Mouse (Mus musculus) midbrain, embryonic 14.5 days (tissue): ENCODE measurements around the gene Spata2. TPM values are rescaled to one million over a fixed set of nuclear protein-coding genes. Genes with fewer than 3 reads are reported as not detected.
A peak's percentile ranks its signal among the peaks of the same experiment; 100 is the strongest.

ENCODE experiments used
- ATAC-seq: fragments of 200-750 bp; cut with Nextera tagmentation; 2 replicates; pipeline ENCODE4 v1.8.0; 2017; ENCODE audit warnings: moderate number of reproducible peaks, moderate library complexity; ENCODE audit not compliant: low FRiP score, low TSS enrichment
- DNase-seq: peaks from one replicate; pipeline ENCODE4 v3.0.0-alpha.2; 2015
- H3K27ac ChIP-seq: fragments of 300-500 bp; sonication (generic); replicated peaks from 2 replicates; pipeline ENCODE4 v1.5.1; 2014; ENCODE audit warnings: mild to moderate bottlenecking, low read depth, low read length, moderate library complexity
- H3K27me3 ChIP-seq: fragments of 300-500 bp; sonication (generic); 2 replicates; pipeline ENCODE4 v1.6.1; 2014; ENCODE audit warnings: low read length, control low read depth, mixed read lengths; ENCODE audit not compliant: control insufficient read depth, insufficient read depth
- H3K36me3 ChIP-seq: fragments of 300-500 bp; sonication (generic); 2 replicates; pipeline ENCODE4 v1.6.1; 2014; ENCODE audit warnings: low read length, control low read depth; ENCODE audit not compliant: control insufficient read depth, insufficient read depth
- H3K4me1 ChIP-seq: fragments of 300-500 bp; sonication (generic); 2 replicates; pipeline ENCODE4 v1.6.1; 2014; ENCODE audit warnings: mild to moderate bottlenecking, antibody characterized with exemption, low read length, control low read depth; ENCODE audit not compliant: control insufficient read depth, insufficient read depth
- H3K4me2 ChIP-seq: fragments of 300-500 bp; sonication (generic); 2 replicates; pipeline ENCODE4 v1.6.1; 2014; ENCODE audit warnings: mild to moderate bottlenecking, low read length, moderate library complexity
- H3K4me3 ChIP-seq: fragments of 300-500 bp; sonication (generic); replicated peaks from 2 replicates; pipeline ENCODE4 v1.5.1; 2014; ENCODE audit warnings: low read depth, low read length
- H3K9ac ChIP-seq: fragments of 300-500 bp; sonication (generic); replicated peaks from 2 replicates; pipeline ENCODE4 v1.6.1; 2014; ENCODE audit warnings: mild to moderate bottlenecking, low read length, moderate library complexity
- H3K9me3 ChIP-seq: fragments of 300-500 bp; sonication (generic); 2 replicates; pipeline ENCODE4 v1.6.1; 2016; ENCODE audit warnings: low read length, control low read depth, mixed read lengths; ENCODE audit not compliant: control insufficient read depth
- WGBS: fragments of 180-500 bp; shearing (Covaris S2); extraction: QIAGEN DNeasy Blood & Tissue Kit; methylation state at CpG from one replicate; pipeline ENCODE4 v1.1.7; 2014; 5-methylcytosine and 5-hydroxymethylcytosine counted together
- polyA plus RNA-seq: library from polyadenylated mRNA; unstranded; fragments of >200 nt; fragmentation: Nextera tagmentation; extraction: Ambion mirVana; gene quantifications from 2 replicates; pipeline ENCODE4 v1.2.1, GENCODE M21; 2014

The Spata2 gene
- polyA plus RNA-seq, 1 experiment from 2014 or later: 29.9 TPM

GRCm38 (mm10) chr2:167467214-167467613 lies 25.5 kb downstream of the Spata2 start:
- Histone ChIP-seq H3K27me3 (no peaks in the 10 kb centered on the region), H3K27ac (no peak overlapping the region), H3K9me3 (no peaks in the 10 kb centered on the region), H3K4me2 (no peak overlapping the region), H3K4me1 (no peaks in the 10 kb centered on the region), H3K36me3 (peaks cover 67% of the 10 kb centered on the region), H3K9ac (no peak overlapping the region), H3K4me3 (no peak overlapping the region)
- no peak for ATAC-seq
- 86% methylated on average over 5 of the region's 5 CpGs for WGBS
- DNase-seq: no peak

- H3K36me3 ChIP-seq: peaks cover 54% of the 10 kb centered on the region
- H3K9ac ChIP-seq: no peak overlapping the region
- H3K27ac ChIP-seq: no peak overlapping the region
- no peak overlapping the region for H3K4me3 ChIP-seq
- no peaks in the 10 kb centered on the region for H3K4me1 ChIP-seq
- H3K4me2 ChIP-seq: no peak overlapping the region
- H3K27me3 ChIP-seq: no peaks in the 10 kb centered on the region
- WGBS: 97% methylated on average over 3 of the region's 3 CpGs
- no peak for ATAC-seq
- no peaks in the 10 kb centered on the region for H3K9me3 ChIP-seq
- DNase-seq: no peak
Observed at GRCm38 (mm10) chr2:167465951-167466350, 26.7 kb downstream of the Spata2 start.

GRCm38 (mm10) chr2:167463802-167464201 lies 28.9 kb downstream of the Spata2 start:
- Histone ChIP-seq H3K27ac (no peak overlapping the region), H3K4me1 (no peaks in the 10 kb centered on the region), H3K9ac (no peak overlapping the region), H3K9me3 (no peaks in the 10 kb centered on the region), H3K36me3 (peaks cover 46% of the 10 kb centered on the region), H3K4me2 (no peak overlapping the region), H3K4me3 (no peak overlapping the region), H3K27me3 (no peaks in the 10 kb centered on the region)
- DNase-seq (no peak), ATAC-seq (no peak)
- 91% methylated on average over 5 of the region's 5 CpGs for WGBS

GRCm38 (mm10) chr2:167462954-167463353 lies 29.7 kb downstream of the Spata2 start:
- ATAC-seq: no peak
- peaks cover 49% of the 10 kb centered on the region for H3K36me3 ChIP-seq
- no peak overlapping the region for H3K4me3 ChIP-seq
- no peaks in the 10 kb centered on the region for H3K27me3 ChIP-seq
- H3K4me1 ChIP-seq: no peaks in the 10 kb centered on the region
- H3K9me3 ChIP-seq: no peaks in the 10 kb centered on the region
- no peak overlapping the region for H3K27ac ChIP-seq
- no peak overlapping the region for H3K4me2 ChIP-seq
- H3K9ac ChIP-seq: no peak overlapping the region
- DNase-seq: peak; percentile 75
- 66% methylated on average over 6 of the region's 6 CpGs for WGBS

- H3K27me3 ChIP-seq: no peaks in the 10 kb centered on the region
- H3K4me3 ChIP-seq: no peak overlapping the region
- H3K9ac ChIP-seq: no peak overlapping the region
- H3K9me3 ChIP-seq: no peaks in the 10 kb centered on the region
- no peak overlapping the region for H3K27ac ChIP-seq
- 93% methylated on average over 6 of the region's 6 CpGs for WGBS
- H3K36me3 ChIP-seq: peaks cover 52% of the 10 kb centered on the region
- no peak for ATAC-seq
- no peak overlapping the region for H3K4me2 ChIP-seq
- no peak for DNase-seq
- H3K4me1 ChIP-seq: no peaks in the 10 kb centered on the region
Observed at GRCm38 (mm10) chr2:167459071-167459865, 33.4 kb downstream of the Spata2 start.

GRCm38 (mm10) chr2:167458548-167458947 lies 34.1 kb downstream of the Spata2 start:
- Histone ChIP-seq H3K36me3 (peaks cover 59% of the 10 kb centered on the region), H3K4me3 (no peak overlapping the region), H3K4me2 (no peak overlapping the region), H3K9ac (no peak overlapping the region), H3K27me3 (no peaks in the 10 kb centered on the region), H3K27ac (no peak overlapping the region), H3K4me1 (no peaks in the 10 kb centered on the region), H3K9me3 (no peaks in the 10 kb centered on the region)
- WGBS: 88% methylated on average over 3 of the region's 3 CpGs
- ATAC-seq: no peak
- no peak for DNase-seq

- 96% methylated on average over 9 of the region's 9 CpGs for WGBS
- H3K4me1 ChIP-seq: no peaks in the 10 kb centered on the region
- no peak for ATAC-seq
- H3K9me3 ChIP-seq: no peaks in the 10 kb centered on the region
- H3K9ac ChIP-seq: no peak overlapping the region
- no peaks in the 10 kb centered on the region for H3K27me3 ChIP-seq
- peaks cover 66% of the 10 kb centered on the region for H3K36me3 ChIP-seq
- no peak overlapping the region for H3K4me2 ChIP-seq
- H3K4me3 ChIP-seq: no peak overlapping the region
- no peak for DNase-seq
- H3K27ac ChIP-seq: no peak overlapping the region
Observed at GRCm38 (mm10) chr2:167457213-167457612, 35.5 kb downstream of the Spata2 start.

GRCm38 (mm10) chr2:167456361-167457020 lies 36.2 kb downstream of the Spata2 start:
- no peak overlapping the region for H3K4me2 ChIP-seq
- H3K9me3 ChIP-seq: no peaks in the 10 kb centered on the region
- ATAC-seq (no peak), DNase-seq (no peak)
- no peaks in the 10 kb centered on the region for H3K4me1 ChIP-seq
- no peak overlapping the region for H3K27ac ChIP-seq
- no peak overlapping the region for H3K9ac ChIP-seq
- 91% methylated on average over 5 of the region's 5 CpGs for WGBS
- H3K27me3 ChIP-seq: no peaks in the 10 kb centered on the region
- H3K36me3 ChIP-seq: peaks cover 71% of the 10 kb centered on the region
- H3K4me3 ChIP-seq: no peak overlapping the region

GRCm38 (mm10) chr2:167453814-167454213 lies 38.9 kb downstream of the Spata2 start:
- whole genome bisulfite sequencing: 86% methylated on average over 3 of the region's 3 CpGs
- peak; percentile 40 for DNase-seq

More at GRCm38 (mm10) chr2:167453814-167454213, 38.9 kb downstream of the Spata2 start:
- Histone ChIP-seq H3K9me3 (no peaks in the 10 kb centered on the region), H3K27ac (no peak overlapping the region), H3K4me2 (no peak overlapping the region), H3K36me3 (peaks cover 79% of the 10 kb centered on the region), H3K4me1 (no peaks in the 10 kb centered on the region), H3K27me3 (no peaks in the 10 kb centered on the region), H3K9ac (no peak overlapping the region), H3K4me3 (no peak overlapping the region)
- no peak for ATAC-seq
